Mouse (Mus musculus): Measurements from ENCODE around the gene Ndufaf2. TPM values are rescaled to one million over a fixed set of nuclear protein-coding genes. Genes with fewer than 3 reads are reported as not detected.

The Ndufaf2 gene
- total and polyA plus RNA-seq, 3 experiments = 37.1 to 117 (median 51.2) TPM

GRCm38 (mm10) chr13:108113536-108113935, 44.9 kb downstream of the Ndufaf2 start:
- H3K36me3 ChIP-seq (replicated peaks in 1 of 2; ENCODE audit: control insufficient read depth in 1 of 2, insufficient read depth in 1 of 2, low read length in 1 of 2) = peaks cover 0 to 17% of the 10 kb centered on the region in 2 experiments
- no peak overlapping the region for H3K9ac ChIP-seq (ENCODE audit: insufficient read depth, low read depth)
- no peak overlapping the region for H3K4me3 ChIP-seq (replicated peaks in 1 of 3; ENCODE audit: low read depth in 2 of 3, low read length in 2 of 3, poor library complexity in 1 of 3)
- no peak for DNase-seq (ENCODE audit: extremely low read depth)
- peaks cover 0 to 5% of the 10 kb centered on the region in 2 experiments; a peak in 1 of 4 replicates for H3K4me1 ChIP-seq (ENCODE audit: control insufficient read depth in 1 of 2, insufficient read depth in 2 of 2)
- dilution Hi-C loops (cut with MboI; ENCODE audit: extremely low pct_ligation_motif_present, extremely low pct_unique_long_range_greater_than_20kb, low sequenced_read_pairs) (no loop called here), in situ Hi-C loops (cut with MboI; ENCODE audit: low pct_ligation_motif_present, low pct_unique_long_range_greater_than_20kb, low sequenced_read_pairs) (no loop called here)
- TF ChIP-seq CHD1 (IDR thresholded peaks at IDR 0.05; ENCODE audit: low read depth, low read length) (no peak), USF1 (IDR thresholded peaks at IDR 0.05; ENCODE audit: low read depth, low read length) (no peak), ELF1 (IDR thresholded peaks at IDR 0.05; ENCODE audit: low read depth, low read length) (no peak), NELFE (IDR thresholded peaks at IDR 0.05; ENCODE audit: low read depth, low read length) (no peak), CHD2 (IDR thresholded peaks at IDR 0.05; ENCODE audit: low read length) (no peak), GABPA (IDR thresholded peaks at IDR 0.05; ENCODE audit: insufficient replicate concordance, low read depth, low read length) (no peak), RAD21 (IDR thresholded peaks at IDR 0.05; ENCODE audit: low read depth, low read length) (no peak), PAX5 (IDR thresholded peaks at IDR 0.05; ENCODE audit: low read length) (no peak)
- no peaks in the 10 kb centered on the region for H3K9me3 ChIP-seq (replicated peaks; ENCODE audit: low read length)
- no peak overlapping the region for H3K4me2 ChIP-seq (ENCODE audit: insufficient read depth, low read depth, poor library complexity, severe bottlenecking)
- no peaks in the 10 kb centered on the region for H3K27me3 ChIP-seq (replicated peaks)
- no peak overlapping the region for H3K27ac ChIP-seq (ENCODE audit: insufficient read depth, low read depth)
- no peaks in the 10 kb centered on the region for H3K79me2 ChIP-seq (replicated peaks; ENCODE audit: control insufficient read depth, extremely low read depth, insufficient read depth, poor library complexity, severe bottlenecking)

DNA sequence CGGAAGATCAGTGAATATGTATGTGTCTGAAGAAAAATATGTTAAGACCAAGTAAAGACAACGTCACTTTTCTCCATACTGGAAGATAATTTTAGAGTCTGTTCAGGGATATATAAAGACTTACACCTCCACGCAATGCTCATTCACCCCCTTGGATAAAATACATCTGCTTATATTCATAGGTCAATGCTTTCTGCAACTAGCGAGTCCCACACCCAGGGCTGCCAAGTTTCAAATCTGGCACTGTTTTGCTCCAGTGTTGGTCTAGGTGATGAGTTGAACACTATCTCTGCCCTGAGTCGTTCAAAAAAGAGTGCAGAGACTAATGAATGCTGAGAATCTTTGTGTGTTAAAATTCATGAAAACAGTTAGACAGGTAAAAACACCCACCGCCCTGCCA, 47.5 kb downstream of the Ndufaf2 start:
- Histone ChIP-seq H3K4me1 (ENCODE audit: control insufficient read depth in 1 of 2, insufficient read depth in 2 of 2) (peaks cover 0 to 5% of the 10 kb centered on the region in 2 experiments; a peak in 1 of 4 replicates), H3K4me3 (replicated peaks in 1 of 3; ENCODE audit: low read depth in 2 of 3, low read length in 2 of 3, poor library complexity in 1 of 3) (no peak overlapping the region), H3K9ac (ENCODE audit: insufficient read depth, low read depth) (no peak overlapping the region), H3K4me2 (ENCODE audit: insufficient read depth, low read depth, poor library complexity, severe bottlenecking) (no peak overlapping the region), H3K27me3 (replicated peaks) (no peaks in the 10 kb centered on the region), H3K9me3 (replicated peaks; ENCODE audit: low read length) (no peaks in the 10 kb centered on the region), H3K27ac (ENCODE audit: insufficient read depth, low read depth) (no peak overlapping the region), H3K79me2 (replicated peaks; ENCODE audit: control insufficient read depth, extremely low read depth, insufficient read depth, poor library complexity, severe bottlenecking) (no peaks in the 10 kb centered on the region), H3K36me3 (replicated peaks in 1 of 2; ENCODE audit: control insufficient read depth in 1 of 2, insufficient read depth in 1 of 2, low read length in 1 of 2) (peaks cover 0 to 14% of the 10 kb centered on the region in 2 experiments)
- DNase-seq (ENCODE audit: extremely low read depth) = no peak
- in situ Hi-C loops (cut with MboI; ENCODE audit: low pct_ligation_motif_present, low pct_unique_long_range_greater_than_20kb, low sequenced_read_pairs) = no loop called here
- no peak for TF ChIP-seq NELFE (IDR thresholded peaks at IDR 0.05; ENCODE audit: low read depth, low read length)
- no peak for TF ChIP-seq SMC3 (IDR thresholded peaks at IDR 0.05; ENCODE audit: low read depth, low read length)
- TF ChIP-seq E2F4 (IDR thresholded peaks at IDR 0.05; ENCODE audit: insufficient replicate concordance, low read depth, low read length) = no peak
- TF ChIP-seq BHLHE40 (IDR thresholded peaks at IDR 0.05; ENCODE audit: low read depth, low read length) = no peak
- no peak for TF ChIP-seq POLR2AphosphoS2 (IDR thresholded peaks at IDR 0.05; ENCODE audit: low read depth, low read length)
- TF ChIP-seq MAZ (IDR thresholded peaks at IDR 0.05; ENCODE audit: low read depth, low read length) = no peak
- TF ChIP-seq CHD2 (IDR thresholded peaks at IDR 0.05; ENCODE audit: low read length) = no peak
- TF ChIP-seq CHD1 (IDR thresholded peaks at IDR 0.05; ENCODE audit: low read depth, low read length) = no peak
- TF ChIP-seq ETS1 (conservative IDR thresholded peaks at IDR 0.05; ENCODE audit: low read depth, low read length) = no peak
- TF ChIP-seq ZC3H11A (IDR thresholded peaks at IDR 0.05; ENCODE audit: low read depth, low read length) = no peak
- TF ChIP-seq RCOR1 (conservative IDR thresholded peaks at IDR 0.05; ENCODE audit: low read depth, low read length) = no peak
- no peak for TF ChIP-seq POLR2A (IDR thresholded peaks at IDR 0.05; ENCODE audit: low read depth, low read length)
- TF ChIP-seq ELF1 (IDR thresholded peaks at IDR 0.05; ENCODE audit: low read depth, low read length) = no peak
- no peak for TF ChIP-seq EP300 (IDR thresholded peaks at IDR 0.05; ENCODE audit: low read length)
- dilution Hi-C loops (cut with MboI; ENCODE audit: extremely low pct_ligation_motif_present, extremely low pct_unique_long_range_greater_than_20kb, low sequenced_read_pairs) = no loop called here

Measured in CH12.LX (cell line).